Mouse (Mus musculus) urinary bladder, postnatal 14 days (tissue): Measurements from ENCODE around the gene Abraxas1.
A peak's percentile ranks its signal among the peaks of the same experiment; 100 is the strongest.

ENCODE experiments used
- DNase-seq: peaks from one replicate; pipeline ENCODE4 v3.0.0; 2021; ENCODE audit warnings: low spot score

Abraxas1 gene

GRCm38 (mm10) chr5:100820483-100821184 is at the start of gene Abraxas1:
Gene Abraxas1, minus strand, starts transcription at chr5:100820965.
- peak; percentile 86 for DNase-seq

DNA sequence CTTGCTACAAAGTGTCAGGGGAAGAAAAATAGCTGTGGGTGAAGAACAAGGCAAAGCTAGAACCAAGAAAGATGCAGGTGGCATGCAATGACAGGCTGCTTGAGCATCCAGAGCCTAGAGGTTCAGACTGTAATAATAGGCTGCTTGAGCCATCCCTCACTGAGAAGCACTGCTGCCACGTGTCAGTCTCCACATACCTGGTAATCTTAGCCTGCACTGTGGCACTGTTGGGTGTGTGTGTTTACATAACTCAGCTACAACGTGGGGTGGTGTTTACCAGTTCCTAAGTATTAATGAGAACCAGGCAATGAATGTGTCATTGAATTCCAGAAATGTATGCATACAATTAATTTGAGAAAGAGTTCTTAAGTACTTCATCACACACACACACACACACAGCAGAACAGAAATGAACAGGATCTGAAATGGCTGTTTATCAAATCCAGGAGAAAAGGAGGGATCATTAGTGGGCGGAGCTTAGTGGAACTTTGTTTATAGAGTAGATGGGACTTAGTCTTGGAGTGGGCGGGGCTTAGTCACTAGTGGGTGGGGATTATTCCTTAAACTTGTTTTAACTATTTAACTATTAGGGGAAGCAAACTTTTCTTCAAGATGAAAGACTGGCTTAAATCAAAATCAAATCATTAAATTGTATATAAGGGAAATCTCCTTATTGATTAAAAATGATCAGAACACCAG is 48.6 kb upstream of the Abraxas1 start:
- no peak for DNase-seq

GRCm38 (mm10) chr5:100866183-100866582 is 45.4 kb upstream of the Abraxas1 start:
- DNase-seq, result no peak

GRCm38 (mm10) chr5:100864438-100864837 is 43.7 kb upstream of the Abraxas1 start:
- DNase-seq, result no peak

DNA sequence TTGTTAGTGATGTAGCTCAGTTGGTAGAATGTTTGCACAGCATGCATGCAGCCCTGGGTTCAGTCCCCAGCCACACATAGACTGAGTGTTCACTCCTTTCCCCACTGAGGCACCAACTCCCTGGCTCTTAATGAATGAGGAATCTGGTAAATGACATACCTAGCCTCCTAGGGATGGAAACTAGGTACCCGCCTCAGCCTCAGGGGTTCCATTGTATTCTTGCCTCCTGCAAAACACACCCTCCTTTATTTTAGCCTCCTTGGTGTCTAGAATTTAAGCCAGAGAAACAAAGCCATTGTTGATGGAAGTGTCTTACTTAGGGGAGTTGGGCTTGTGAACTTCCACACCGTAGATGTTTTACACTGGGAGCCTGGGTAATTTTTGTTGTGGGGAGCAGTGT is 42.3 kb upstream of the Abraxas1 start:
- DNase-seq, result no peak

DNA sequence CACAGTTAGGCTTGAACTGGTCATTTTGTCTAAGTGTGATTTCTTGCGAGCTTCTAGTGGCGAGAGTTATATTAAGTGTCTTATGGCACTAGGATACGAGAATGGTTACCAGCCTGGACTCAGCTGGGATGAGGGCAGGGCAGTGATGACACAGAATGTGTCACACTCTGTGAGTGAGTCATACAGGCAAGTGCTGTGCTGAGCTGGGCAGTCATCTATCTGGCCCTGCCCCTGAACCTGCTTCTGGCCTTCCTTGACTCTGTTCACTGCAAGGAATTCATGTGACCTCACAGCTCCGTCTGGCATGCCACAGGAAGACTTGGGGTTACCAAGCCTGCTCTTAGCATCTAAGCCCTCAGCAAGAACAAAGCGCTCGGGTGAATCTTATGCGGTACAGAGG is 41.0 kb upstream of the Abraxas1 start:
- peak; percentile 14 for DNase-seq

- no peak for DNase-seq
Measured at GRCm38 (mm10) chr5:100861140-100861539, 40.4 kb upstream of the Abraxas1 start.

- peak; percentile 10 for DNase-seq
Measured at GRCm38 (mm10) chr5:100860417-100861053, 39.8 kb upstream of the Abraxas1 start.

GRCm38 (mm10) chr5:100856552-100856951 is 35.8 kb upstream of the Abraxas1 start:
- DNase-seq, result no peak

DNA sequence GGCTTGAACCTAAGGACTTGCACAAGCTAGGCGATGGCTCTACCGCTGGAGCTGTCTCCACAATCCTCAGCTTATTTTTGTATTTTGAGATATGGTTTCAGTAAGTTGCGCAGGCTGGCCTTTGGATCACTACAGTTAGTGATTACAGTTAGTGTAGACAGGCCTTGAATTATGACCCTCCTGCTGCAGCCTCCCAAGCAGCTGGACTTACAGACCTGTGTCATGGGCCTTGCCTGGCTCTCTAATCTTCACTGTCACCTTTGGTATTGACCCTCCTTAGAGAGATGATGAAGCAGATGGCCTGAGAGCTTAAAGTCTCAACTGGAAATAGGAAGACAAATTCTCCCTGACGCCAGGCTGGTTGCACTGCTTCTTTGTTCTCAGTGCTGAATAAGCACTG is 33.2 kb upstream of the Abraxas1 start:
- no peak for DNase-seq

DNA sequence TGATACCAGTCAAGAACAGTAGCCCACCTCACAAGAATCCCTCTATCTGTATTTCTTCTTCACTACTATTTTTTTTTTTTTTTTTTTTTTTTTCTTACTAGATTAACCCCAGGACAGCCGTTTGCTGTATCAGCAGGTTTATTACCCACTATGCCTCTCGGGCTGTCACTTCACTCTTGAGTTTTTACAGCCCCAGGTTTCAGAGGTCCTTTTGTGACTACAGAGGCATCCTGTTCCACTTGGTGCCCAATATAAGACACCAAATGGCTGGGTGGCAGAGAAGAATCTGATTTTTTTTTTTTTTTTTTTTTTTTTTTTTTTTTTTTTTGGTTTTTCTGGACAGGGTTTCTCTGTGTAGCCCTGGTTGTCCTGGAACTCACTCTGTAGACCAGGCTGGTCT is 26.4 kb upstream of the Abraxas1 start:
- no peak for DNase-seq

DNA sequence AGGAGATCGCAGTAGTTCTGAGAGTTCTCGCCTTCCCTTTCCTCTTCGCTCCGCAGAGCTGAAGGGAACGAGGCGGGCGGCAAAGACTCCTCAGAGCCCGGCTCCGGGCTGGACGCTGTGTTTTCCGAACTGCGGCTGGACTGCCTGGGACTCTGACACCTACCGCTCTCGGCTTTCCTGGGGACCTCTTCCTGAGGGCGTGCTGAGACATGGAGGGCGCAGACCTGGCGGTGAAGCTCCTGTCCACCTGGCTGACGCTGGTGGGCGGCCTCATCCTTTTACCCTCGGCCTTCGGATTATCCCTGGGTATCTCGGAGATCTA is 25.8 kb upstream of the Abraxas1 start:
- DNase-seq, result no peak

DNA sequence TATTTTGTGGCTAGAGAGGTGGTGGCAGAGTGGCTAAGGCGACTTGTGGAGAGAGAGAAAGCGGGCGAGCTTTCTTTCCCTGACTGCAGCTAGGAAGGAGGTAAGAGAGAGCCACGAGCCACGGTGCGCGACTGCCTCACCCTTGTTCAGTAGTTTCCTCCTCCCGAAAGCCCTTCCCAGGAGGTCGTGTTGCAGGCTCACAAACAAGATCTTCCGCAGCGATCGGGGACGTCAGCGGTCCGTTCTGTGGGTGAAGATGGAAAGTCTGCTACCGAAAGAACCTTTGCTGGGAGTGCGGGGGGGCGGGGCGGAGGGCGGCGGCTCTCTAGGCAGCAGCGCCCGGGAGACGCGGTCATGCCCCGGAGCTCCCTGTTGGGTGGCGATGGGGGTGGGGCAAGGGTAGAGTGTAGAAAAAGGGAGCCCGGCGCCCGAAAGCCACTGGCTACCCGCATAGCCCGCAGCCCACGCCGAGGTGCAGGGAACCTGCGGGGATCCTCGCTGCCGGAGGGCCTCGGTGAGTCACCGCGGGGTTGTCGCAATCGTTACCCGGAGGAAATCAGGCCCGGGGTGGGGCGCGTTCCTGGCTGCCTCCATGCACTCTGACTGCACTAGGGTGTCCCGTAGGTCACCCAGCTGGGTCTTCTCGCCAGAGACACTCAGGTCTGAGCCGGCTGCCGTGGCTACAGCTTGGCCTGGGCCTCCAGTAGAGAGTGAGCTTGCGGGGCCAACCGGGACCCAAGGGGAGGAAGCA is 25.3 kb upstream of the Abraxas1 start:
- peak; percentile 87 for DNase-seq

- DNase-seq, result peak; percentile 37
Measured at GRCm38 (mm10) chr5:100845485-100845847, 24.7 kb upstream of the Abraxas1 start, which contains the start of gene Gpat3. Gene Gpat3, plus strand, starts transcription at chr5:100845713.

- no peak for DNase-seq
Measured at GRCm38 (mm10) chr5:100844485-100844884, 23.7 kb upstream of the Abraxas1 start.

GRCm38 (mm10) chr5:100837907-100838306 is 17.1 kb upstream of the Abraxas1 start:
- no peak for DNase-seq

GRCm38 (mm10) chr5:100835862-100836538 is 15.2 kb upstream of the Abraxas1 start:
- no peak for DNase-seq

DNA sequence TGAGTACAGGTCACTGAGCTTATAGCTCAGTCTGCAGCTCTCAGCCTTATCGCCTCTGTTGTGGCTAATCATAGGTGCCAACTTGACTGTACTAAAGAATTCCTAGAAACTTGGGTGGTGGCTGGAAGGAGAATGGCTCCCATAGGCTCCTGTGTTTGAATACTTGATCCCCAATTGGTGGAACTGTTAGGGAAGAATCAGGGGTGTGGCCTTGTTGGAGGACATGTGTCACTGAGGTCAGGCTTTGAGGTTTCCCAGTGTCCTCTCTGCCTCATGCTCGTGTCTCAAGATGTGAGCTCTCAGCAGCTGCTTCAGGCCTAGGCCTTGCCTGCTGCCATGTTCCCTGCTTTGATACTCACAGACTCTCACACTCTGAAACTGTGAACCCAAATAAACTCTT is 13.1 kb upstream of the Abraxas1 start:
- no peak for DNase-seq

- no peak for DNase-seq
Measured at GRCm38 (mm10) chr5:100832680-100833079, 11.9 kb upstream of the Abraxas1 start.

DNA sequence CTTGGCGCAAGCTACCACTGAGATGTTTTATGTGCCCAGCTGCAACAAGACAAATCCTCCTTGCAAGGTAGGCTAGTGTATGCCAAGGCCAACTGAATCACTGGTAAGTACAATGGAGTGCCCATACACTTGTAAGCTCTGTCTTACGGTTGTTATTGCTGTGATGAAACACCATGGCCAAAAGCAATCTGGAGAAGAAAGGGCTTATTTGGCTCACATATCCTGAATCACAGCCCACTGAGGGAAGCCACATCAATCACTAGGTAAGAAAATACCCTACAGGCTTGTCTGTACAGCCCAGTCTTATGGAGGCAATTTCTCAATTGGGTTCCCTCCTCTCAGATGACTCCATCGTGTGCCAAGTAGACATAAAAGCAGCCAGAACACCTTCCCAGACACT is 7.9 kb upstream of the Abraxas1 start:
- DNase-seq, result no peak

DNA sequence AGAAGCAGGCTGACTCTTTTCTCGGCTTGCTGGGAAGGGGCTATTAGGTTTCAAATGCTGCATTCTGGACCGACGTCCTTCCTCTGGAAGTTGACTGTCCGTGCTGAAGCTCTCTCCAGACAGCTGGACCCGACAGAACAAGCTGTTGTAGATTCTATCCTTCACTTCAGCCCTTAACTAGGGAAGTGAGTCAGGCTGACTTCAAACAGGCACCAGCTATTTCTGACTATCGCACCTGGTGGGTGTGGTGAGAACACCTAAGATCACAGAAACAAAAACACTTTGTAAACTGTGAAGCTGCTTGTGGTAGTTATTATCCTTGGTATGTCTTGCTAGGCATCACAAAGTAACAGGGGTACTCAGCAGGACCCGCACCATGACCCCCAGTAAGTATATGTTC is 5.8 kb upstream of the Abraxas1 start:
- DNase-seq, result no peak

DNA sequence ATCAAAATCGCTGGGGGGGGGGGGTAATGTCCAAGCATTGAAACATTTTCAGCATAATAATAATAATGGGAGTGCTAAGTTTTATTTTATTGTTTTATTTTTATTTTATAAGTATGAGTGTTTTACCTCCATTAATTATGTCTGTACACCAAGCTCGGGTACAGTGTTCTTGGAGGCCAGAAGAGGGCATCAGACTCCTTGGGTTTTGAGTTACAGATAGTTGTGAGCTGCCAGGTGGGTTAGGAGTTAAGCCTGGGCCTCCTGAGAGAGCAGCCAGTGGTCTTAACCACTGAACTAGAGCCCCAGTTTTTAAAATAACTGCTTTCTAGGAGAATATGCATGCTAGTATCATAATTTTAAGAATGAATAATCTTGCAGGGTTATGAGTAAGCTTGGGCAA is 5.2 kb upstream of the Abraxas1 start:
- no peak for DNase-seq
